Mouse (Mus musculus) heart, embryonic 13.5 days (tissue): ENCODE data around the gene Card10. TPM values are rescaled to one million over a fixed set of nuclear protein-coding genes. Genes with fewer than 3 reads are reported as not detected.

ENCODE experiments used
- ATAC-seq: fragments of 200-750 bp; cut with Nextera tagmentation; 2 replicates; pipeline ENCODE4 v1.8.0; 2017; ENCODE audit warnings: moderate TSS enrichment; ENCODE audit not compliant: insufficient number of reproducible peaks, low FRiP score, low TSS enrichment; ENCODE audit errors: extremely low read depth
- H3K27ac ChIP-seq: fragments of 300-500 bp; sonication (generic); replicated peaks from 2 replicates; pipeline ENCODE4 v1.5.1; 2015; ENCODE audit warnings: moderate library complexity, mild to moderate bottlenecking, inconsistent platforms
- H3K27me3 ChIP-seq: fragments of 300-500 bp; sonication (generic); replicated peaks from 2 replicates; pipeline ENCODE4 v1.6.1; 2015; ENCODE audit warnings: mild to moderate bottlenecking, inconsistent platforms
- H3K36me3 ChIP-seq: fragments of 300-500 bp; sonication (generic); 2 replicates; pipeline ENCODE4 v1.6.1; 2015; ENCODE audit warnings: mild to moderate bottlenecking, inconsistent platforms
- H3K4me1 ChIP-seq: fragments of 300-500 bp; sonication (generic); 2 replicates; pipeline ENCODE4 v1.6.1; 2015; ENCODE audit warnings: inconsistent platforms
- H3K4me2 ChIP-seq: fragments of 300-500 bp; sonication (generic); 2 replicates; pipeline ENCODE4 v1.6.1; 2015; ENCODE audit warnings: inconsistent platforms, mild to moderate bottlenecking, moderate library complexity
- H3K4me3 ChIP-seq: fragments of 300-500 bp; sonication (generic); 2 replicates; pipeline ENCODE4 v1.5.1; 2015; ENCODE audit warnings: moderate library complexity, mild to moderate bottlenecking, inconsistent platforms
- H3K9ac ChIP-seq: fragments of 300-500 bp; sonication (generic); 2 replicates; pipeline ENCODE4 v1.6.1; 2015; ENCODE audit warnings: inconsistent platforms, mild to moderate bottlenecking, moderate library complexity
- H3K9me3 ChIP-seq: fragments of 300-500 bp; sonication (generic); 2 replicates; pipeline ENCODE4 v1.6.1; 2016; ENCODE audit warnings: inconsistent platforms
- WGBS: fragments of 180-500 bp; shearing (Covaris S2); methylation state at CpG from one replicate; pipeline ENCODE4 v1.1.7; 2015; ENCODE audit warnings: mixed read lengths; 5-methylcytosine and 5-hydroxymethylcytosine counted together
- polyA plus RNA-seq: library from polyadenylated mRNA; unstranded; fragments of >200 nt; fragmentation: Nextera tagmentation; extraction: Ambion mirVana; gene quantifications from 2 replicates; pipeline ENCODE4 v1.2.1, GENCODE M21; 2015

Gene Card10
- polyA plus RNA-seq, 1 experiment from 2014 or later: 5.3 TPM

GRCm38 (mm10) chr15:78796196-78797059 lies 6.4 kb downstream of the Card10 start:
- peaks cover 4% of the 10 kb centered on the region; the same call in 1 of the 2 replicates for H3K36me3 ChIP-seq
- peaks cover 45% of the 10 kb centered on the region for H3K27me3 ChIP-seq
- H3K9ac ChIP-seq: peak overlapping the region; percentile 60
- no peak overlapping the region for H3K4me3 ChIP-seq
- ATAC-seq: no peak
- H3K27ac ChIP-seq: peak overlapping the region; percentile 24; the same call in 1 of the 2 replicates
- 45% methylated on average over 25 of the region's 25 CpGs for WGBS
- H3K4me1 ChIP-seq: peaks cover 24% of the 10 kb centered on the region
- H3K4me2 ChIP-seq: no peak overlapping the region
- H3K9me3 ChIP-seq: no peaks in the 10 kb centered on the region

GRCm38 (mm10) chr15:78790990-78791389 lies 11.9 kb downstream of the Card10 start:
- 82% methylated on average over 12 of the region's 12 CpGs for WGBS
- no peak for ATAC-seq
- no peak overlapping the region for H3K9ac ChIP-seq

GRCm38 (mm10) chr15:78790451-78790850 lies 12.4 kb downstream of the Card10 start:
- Histone ChIP-seq H3K27me3 (peaks cover 14% of the 10 kb centered on the region; the same call in 1 of the 2 replicates), H3K9me3 (no peaks in the 10 kb centered on the region), H3K9ac (peak overlapping the region; percentile 58), H3K27ac (peak overlapping the region; percentile 83), H3K4me2 (no peak overlapping the region), H3K4me3 (no peak overlapping the region), H3K4me1 (peaks cover 42% of the 10 kb centered on the region), H3K36me3 (peaks cover 5% of the 10 kb centered on the region)
- WGBS: 40% methylated on average over 4 of the region's 4 CpGs
- ATAC-seq: peak; percentile 15; the same call in 1 of the 2 replicates

More at GRCm38 (mm10) chr15:78790990-78791389, 11.9 kb downstream of the Card10 start:
- Histone ChIP-seq H3K27me3 (peaks cover 14% of the 10 kb centered on the region; the same call in 1 of the 2 replicates), H3K4me2 (no peak overlapping the region), H3K27ac (peak overlapping the region; percentile 74), H3K36me3 (peaks cover 5% of the 10 kb centered on the region), H3K9me3 (no peaks in the 10 kb centered on the region), H3K4me3 (no peak overlapping the region), H3K4me1 (peaks cover 43% of the 10 kb centered on the region)

DNA sequence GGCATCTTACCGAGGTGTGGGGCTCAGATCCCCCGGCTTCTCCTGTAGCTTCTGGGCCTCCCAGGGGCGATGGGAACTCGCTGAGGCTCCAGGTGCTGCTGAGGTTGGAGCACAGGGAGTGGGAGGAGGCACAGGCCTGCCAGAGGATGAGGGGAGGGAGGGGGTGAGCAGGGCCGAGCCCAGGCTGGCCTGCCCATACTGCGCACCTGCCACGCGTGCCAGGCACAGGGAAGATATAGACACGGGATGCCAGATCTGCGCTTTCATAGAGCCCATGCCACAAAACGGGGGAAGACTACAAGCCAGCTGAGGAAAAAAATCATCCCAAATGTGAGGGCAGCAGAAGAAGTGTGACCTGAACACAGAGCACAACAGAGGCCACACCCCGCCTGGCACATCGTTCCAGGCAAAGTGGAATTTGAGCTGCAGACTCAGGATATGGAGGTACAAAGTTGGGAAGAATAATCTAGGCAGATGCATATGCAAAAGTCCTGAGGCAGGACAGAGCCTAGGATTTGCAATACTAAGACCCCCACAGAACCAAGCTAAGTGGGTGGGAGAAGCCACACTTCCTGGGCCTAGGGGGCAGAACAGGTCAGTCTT lies 13.0 kb downstream of the Card10 start:
- peak overlapping the region; percentile 83 for H3K27ac ChIP-seq
- peaks cover 10% of the 10 kb centered on the region; the same call in 1 of the 2 replicates for H3K27me3 ChIP-seq
- no peak overlapping the region for H3K4me2 ChIP-seq
- H3K36me3 ChIP-seq: peaks cover 5% of the 10 kb centered on the region
- H3K9ac ChIP-seq: no peak overlapping the region
- peaks cover 38% of the 10 kb centered on the region for H3K4me1 ChIP-seq
- 83% methylated on average over 13 of the region's 13 CpGs for WGBS
- no peaks in the 10 kb centered on the region for H3K9me3 ChIP-seq
- ATAC-seq: no peak
- no peak overlapping the region for H3K4me3 ChIP-seq

DNA sequence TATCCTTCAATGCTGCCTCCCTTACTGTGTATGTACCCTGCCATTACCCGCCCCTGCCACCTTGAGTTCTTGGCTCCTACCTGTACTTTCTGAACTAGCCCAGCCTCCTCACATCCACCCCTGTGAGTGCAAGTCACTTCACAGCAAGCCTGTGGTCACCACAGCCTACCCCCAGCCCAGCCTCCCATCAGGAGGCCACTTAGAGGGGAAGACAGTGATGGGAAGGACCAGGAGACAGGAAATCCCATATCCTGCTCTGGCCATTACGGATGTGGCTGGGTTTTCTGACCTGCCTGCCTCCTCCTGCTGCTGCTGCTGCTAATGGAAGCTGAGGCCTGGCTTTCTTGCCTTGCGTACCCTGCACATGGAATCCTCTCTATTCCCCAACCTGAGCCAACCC lies 14.8 kb downstream of the Card10 start:
- WGBS: 51% methylated on average over 3 of the region's 3 CpGs
- H3K27me3 ChIP-seq: 0 out of 2 replicates have a peak, but pooled peaks cover 4% of the 10 kb centered on the region
- no peak overlapping the region for H3K4me2 ChIP-seq
- H3K4me1 ChIP-seq: peaks cover 38% of the 10 kb centered on the region
- H3K4me3 ChIP-seq: no peak overlapping the region
- no peaks in the 10 kb centered on the region for H3K9me3 ChIP-seq
- H3K9ac ChIP-seq: 0 out of 2 replicates have a peak overlapping the region, but pooled peaks have one; percentile 24
- H3K36me3 ChIP-seq: peaks cover 5% of the 10 kb centered on the region
- no peak for ATAC-seq
- peak overlapping the region; percentile 83 for H3K27ac ChIP-seq

DNA sequence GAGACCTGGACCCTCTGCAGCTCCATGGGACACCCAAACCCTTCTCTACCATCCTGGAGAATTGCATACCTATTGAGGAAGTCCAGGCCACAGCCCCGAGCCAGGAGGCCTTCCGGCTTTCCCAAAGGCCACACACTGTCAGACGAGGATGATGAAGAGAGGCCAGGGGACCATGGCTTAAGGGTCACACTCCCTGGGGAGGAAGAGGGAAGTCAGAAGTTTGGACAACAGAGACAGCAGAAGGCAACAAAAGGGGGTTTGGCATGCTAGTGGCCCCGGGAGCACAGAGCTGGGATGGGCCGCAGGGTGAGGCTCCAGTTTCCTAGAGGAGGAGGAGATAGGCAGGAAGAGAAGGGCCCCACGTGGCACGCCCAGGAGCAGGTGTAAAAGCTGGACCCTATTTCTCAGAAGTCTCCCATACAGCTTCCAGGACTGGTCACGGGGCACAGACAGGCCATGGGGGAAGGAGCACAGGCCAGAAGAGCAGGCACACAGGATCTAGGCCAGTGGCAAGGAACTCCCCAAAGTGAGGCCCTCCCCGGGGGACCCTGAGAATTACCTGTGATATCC lies 15.5 kb downstream of the Card10 start:
- H3K27me3 ChIP-seq: 0 out of 2 replicates have a peak, but pooled peaks cover 4% of the 10 kb centered on the region
- H3K4me3 ChIP-seq: no peak overlapping the region
- 70% methylated on average over 9 of the region's 9 CpGs for WGBS
- H3K9ac ChIP-seq: 0 out of 2 replicates have a peak overlapping the region, but pooled peaks have one; percentile 24
- H3K27ac ChIP-seq: peak overlapping the region; percentile 83
- no peak for ATAC-seq
- no peak overlapping the region for H3K4me2 ChIP-seq
- H3K36me3 ChIP-seq: peaks cover 5% of the 10 kb centered on the region
- H3K4me1 ChIP-seq: peaks cover 38% of the 10 kb centered on the region
- no peaks in the 10 kb centered on the region for H3K9me3 ChIP-seq

DNA sequence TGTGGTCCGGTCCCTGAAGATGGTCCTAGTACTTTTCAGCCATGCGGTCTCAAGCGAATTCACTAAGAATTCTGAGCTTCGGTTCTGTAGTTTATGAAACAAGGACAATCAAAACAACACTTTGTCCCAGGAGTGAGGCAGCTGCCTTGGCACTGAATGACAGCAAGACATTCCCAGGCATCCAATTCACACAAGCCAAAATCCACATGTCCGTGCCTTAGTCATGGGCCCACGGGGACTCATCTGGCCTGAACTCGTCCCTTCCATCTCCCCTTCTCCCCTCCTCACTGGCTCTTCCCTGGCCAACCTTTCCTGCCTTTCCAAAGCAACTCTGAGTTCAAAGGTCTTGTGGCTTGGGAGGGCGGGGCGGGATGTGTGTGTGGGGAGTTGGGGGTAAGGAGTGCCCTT lies 16.4 kb downstream of the Card10 start:
- Histone ChIP-seq H3K4me2 (no peak overlapping the region), H3K27me3 (0 out of 2 replicates have a peak, but pooled peaks cover 2% of the 10 kb centered on the region), H3K4me3 (no peak overlapping the region), H3K27ac (peak overlapping the region; percentile 83), H3K9me3 (no peaks in the 10 kb centered on the region), H3K36me3 (peaks cover 5% of the 10 kb centered on the region), H3K9ac (0 out of 2 replicates have a peak overlapping the region, but pooled peaks have one; percentile 41), H3K4me1 (peaks cover 38% of the 10 kb centered on the region)
- no peak for ATAC-seq
- WGBS: 75% methylated on average over 9 of the region's 9 CpGs

GRCm38 (mm10) chr15:78785961-78786360 lies 16.9 kb downstream of the Card10 start:
- WGBS: 25% methylated on average over 7 of the region's 7 CpGs
- Histone ChIP-seq H3K4me2 (no peak overlapping the region), H3K4me1 (peaks cover 37% of the 10 kb centered on the region), H3K4me3 (no peak overlapping the region), H3K9ac (no peak overlapping the region), H3K36me3 (peaks cover 5% of the 10 kb centered on the region), H3K27ac (peak overlapping the region; percentile 83), H3K27me3 (0 out of 2 replicates have a peak, but pooled peaks cover 2% of the 10 kb centered on the region), H3K9me3 (no peaks in the 10 kb centered on the region)
- ATAC-seq: peak; percentile 40; the same call in 1 of the 2 replicates

DNA sequence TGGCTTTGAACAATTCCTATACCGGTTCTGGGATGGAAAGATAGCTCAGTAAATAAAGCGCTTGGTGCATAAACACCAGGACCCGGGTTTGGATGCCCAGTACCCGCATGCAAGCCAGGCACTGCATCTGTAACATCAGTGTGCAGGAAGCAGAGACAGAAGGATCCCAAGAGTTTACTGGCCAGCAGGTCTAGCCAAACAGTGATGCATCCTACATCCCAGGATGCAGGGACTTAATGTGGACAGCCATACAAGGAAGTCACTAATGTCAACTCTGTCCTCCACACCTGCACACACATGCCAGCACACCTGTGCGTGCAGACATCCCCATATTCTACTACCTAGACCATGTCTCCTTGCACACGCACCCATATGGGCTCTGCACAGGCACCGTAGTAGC lies 17.6 kb downstream of the Card10 start:
- 88% methylated on average over 7 of the region's 7 CpGs for WGBS
- Histone ChIP-seq H3K4me1 (peaks cover 30% of the 10 kb centered on the region), H3K9ac (no peak overlapping the region), H3K36me3 (peaks cover 5% of the 10 kb centered on the region), H3K27ac (peak overlapping the region; percentile 83), H3K27me3 (0 out of 2 replicates have a peak, but pooled peaks cover 2% of the 10 kb centered on the region), H3K4me3 (no peak overlapping the region), H3K4me2 (no peak overlapping the region), H3K9me3 (no peaks in the 10 kb centered on the region)
- no peak for ATAC-seq

DNA sequence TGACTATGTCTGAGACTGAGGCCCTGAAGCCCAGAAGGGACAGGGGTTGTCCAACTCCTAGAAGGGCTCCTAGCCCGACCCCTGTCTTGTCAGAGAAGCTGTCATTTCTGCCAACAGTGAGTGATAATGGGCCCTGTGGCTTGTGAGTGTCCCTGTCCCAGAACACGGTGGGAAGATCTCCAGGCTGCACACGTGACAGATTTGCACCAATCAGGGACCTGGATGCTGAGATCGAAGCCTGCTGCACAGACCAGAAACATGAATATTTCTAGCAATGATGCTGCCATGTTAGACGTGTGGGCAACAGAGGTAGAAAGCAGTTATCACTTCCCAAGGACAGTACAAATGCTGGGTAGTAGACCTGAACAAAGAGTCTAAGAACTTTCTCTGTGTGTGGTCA lies 18.3 kb downstream of the Card10 start:
- 0 out of 2 replicates have a peak, but pooled peaks cover 6% of the 10 kb centered on the region for H3K27me3 ChIP-seq
- ATAC-seq: no peak
- no peak overlapping the region for H3K4me3 ChIP-seq
- 47% methylated on average over 5 of the region's 5 CpGs for WGBS
- no peak overlapping the region for H3K4me2 ChIP-seq
- H3K9me3 ChIP-seq: no peaks in the 10 kb centered on the region
- peaks cover 2% of the 10 kb centered on the region for H3K36me3 ChIP-seq
- no peak overlapping the region for H3K27ac ChIP-seq
- H3K9ac ChIP-seq: no peak overlapping the region
- H3K4me1 ChIP-seq: peaks cover 30% of the 10 kb centered on the region
